Mouse (Mus musculus) heart, embryonic 16.5 days (tissue): Measurements from ENCODE around the gene Chpt1. TPM values are rescaled to one million over a fixed set of nuclear protein-coding genes. Genes with fewer than 3 reads are reported as not detected.

Source experiments
- ATAC-seq: fragments of 200-750 bp; cut with Nextera tagmentation; replicated peaks from 2 replicates; pipeline ENCODE4 v1.8.0; 2017; ENCODE audit warnings: moderate number of reproducible peaks; ENCODE audit not compliant: insufficient read depth, low FRiP score; ENCODE audit errors: extremely low read depth
- H3K27ac ChIP-seq: fragments of 300-500 bp; sonication (generic); 2 replicates; pipeline ENCODE4 v1.5.1; 2014; ENCODE audit warnings: mild to moderate bottlenecking, low read length, control low read depth, moderate library complexity
- H3K27me3 ChIP-seq: fragments of 300-500 bp; sonication (generic); 2 replicates; pipeline ENCODE4 v1.6.1; 2014; ENCODE audit warnings: low read length, mixed read lengths; ENCODE audit not compliant: control insufficient read depth, insufficient read depth
- H3K36me3 ChIP-seq: fragments of 300-500 bp; sonication (generic); 2 replicates; pipeline ENCODE4 v1.6.1; 2014; ENCODE audit not compliant: control insufficient read depth, insufficient read depth
- H3K4me1 ChIP-seq: fragments of 300-500 bp; sonication (generic); 2 replicates; pipeline ENCODE4 v1.6.1; 2014; ENCODE audit warnings: low read length, mixed read lengths; ENCODE audit not compliant: control insufficient read depth, insufficient read depth
- H3K4me2 ChIP-seq: fragments of 300-500 bp; sonication (generic); 2 replicates; pipeline ENCODE4 v1.6.1; 2014; ENCODE audit warnings: low read depth, mild to moderate bottlenecking, control low read depth, low read length
- H3K4me3 ChIP-seq: fragments of 300-500 bp; sonication (generic); 2 replicates; pipeline ENCODE4 v1.5.1; 2014; ENCODE audit warnings: mild to moderate bottlenecking, control low read depth, low read length
- H3K9ac ChIP-seq: fragments of 300-500 bp; sonication (generic); 2 replicates; pipeline ENCODE4 v1.6.1; 2014; ENCODE audit warnings: low read length, control low read depth
- H3K9me3 ChIP-seq: fragments of 300-500 bp; sonication (generic); replicated peaks from 2 replicates; pipeline ENCODE4 v1.6.1; 2016; ENCODE audit warnings: low read length; ENCODE audit not compliant: control insufficient read depth
- WGBS: fragments of 180-500 bp; shearing (Covaris S2); extraction: QIAGEN DNeasy Blood & Tissue Kit; methylation state at CpG from one replicate; pipeline ENCODE4 v1.1.7; 2014; 5-methylcytosine and 5-hydroxymethylcytosine counted together
- polyA plus RNA-seq: library from polyadenylated mRNA; unstranded; fragments of >200 nt; fragmentation: Nextera tagmentation; extraction: Ambion mirVana; gene quantifications from 2 replicates; pipeline ENCODE4 v1.2.1, GENCODE M21; 2015

The Chpt1 gene
- polyA plus RNA-seq, 1 experiment from 2014 or later, result 20.0 TPM

DNA sequence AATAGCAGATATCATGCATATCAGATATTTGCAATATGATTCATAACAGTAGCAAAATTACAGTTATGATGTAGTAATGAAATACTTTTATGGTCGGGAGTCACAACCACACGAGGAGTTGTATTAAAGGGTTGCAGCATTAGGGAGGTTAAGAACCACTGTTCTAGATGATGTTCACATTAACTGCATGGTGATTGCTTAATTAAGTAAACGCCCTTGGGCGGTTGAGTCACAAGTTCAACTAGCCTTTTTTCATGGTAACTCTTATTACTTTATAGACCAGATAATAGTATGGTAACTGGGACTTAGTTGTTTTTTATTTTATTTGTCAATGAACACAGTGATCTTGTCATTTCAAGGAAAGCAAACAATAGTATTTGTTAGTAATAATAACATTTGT lies 100.9 kb downstream of the Chpt1 start:
- H3K4me1 ChIP-seq, result peaks cover 8% of the 10 kb centered on the region; the same call in 1 of the 2 replicates
- no peaks in the 10 kb centered on the region for H3K9me3 ChIP-seq
- no peak overlapping the region for H3K4me3 ChIP-seq
- H3K4me2 ChIP-seq, result no peak overlapping the region
- ATAC-seq, result no peak
- H3K27ac ChIP-seq, result no peak overlapping the region
- WGBS, result 93% methylated on average over 4 of the region's 4 CpGs
- peaks cover 11% of the 10 kb centered on the region; the same call in 1 of the 2 replicates for H3K36me3 ChIP-seq
- no peak overlapping the region for H3K9ac ChIP-seq
- H3K27me3 ChIP-seq, result no peaks in the 10 kb centered on the region

Other genes with a start within 250 kb of the Chpt1 start
- gene Dram1, start 125.0 kb downstream of the Chpt1 start, polyA plus RNA-seq, result 3.3 and 11.8 TPM in 2 replicates
- gene Gnptab, start 124.9 kb downstream of the Chpt1 start, polyA plus RNA-seq, result 9.4 and 9.6 TPM in 2 replicates
- 0.22 TPM in 1 of 2 replicates, not detected in the other for gene Sycp3, start 44.5 kb downstream of the Chpt1 start, polyA plus RNA-seq
- gene Mybpc1, start 101.1 kb upstream of the Chpt1 start, polyA plus RNA-seq, result 3.9 and 9.6 TPM in 2 replicates
- gene Spic, start 180.9 kb upstream of the Chpt1 start, polyA plus RNA-seq, result 0.27 and 1.1 TPM in 2 replicates
- gene Arl1, start 226.8 kb upstream of the Chpt1 start, polyA plus RNA-seq, result 140 and 152 TPM in 2 replicates